Comparison of ENCODE assay signal across 12 mouse cellular contexts in genomic region chr5:112299399-112299798, GRCm38 (mm10). TPM values are rescaled to one million over a fixed set of nuclear protein-coding genes. Genes with fewer than 3 reads are reported as not detected.
A peak's percentile ranks its signal among the peaks of the same experiment; 100 is the strongest.
DNase-seq lines count a peak whose midpoint lies in the region; ATAC-seq and TF ChIP-seq lines count a peak whose summit lies in the region.
"Had no signal": no experiment of that assay in that cellular context is flagged by ENCODE, and none has a peak within 500 bp of the region (broad histone marks: within the 10 kb centered on the region; RNA-seq: fewer than 3 reads in every experiment).

No protein-coding gene starts in this region.

- WGBS in heart, embryonic 13.5 days, result 82% methylated on average over 4 of the region's 4 CpGs
- 74% methylated on average over 4 of the region's 4 CpGs for WGBS in lung, postnatal 0 days
- 69% methylated on average over 4 of the region's 4 CpGs for WGBS in liver, embryonic 15.5 days (ENCODE audit: insufficient replicate concordance)

- no peak overlapping the region for H3K4me2 ChIP-seq in heart, embryonic 13.5 days
- H3K4me2 ChIP-seq in lung, postnatal 0 days (replicated peaks; ENCODE audit: low read depth, low read length), result no peak overlapping the region
- no peak overlapping the region for H3K4me2 ChIP-seq in liver, embryonic 15.5 days
- H3K4me2 ChIP-seq: forebrain, embryonic 13.5 days had no signal

- no peak overlapping the region for H3K9ac ChIP-seq in heart, embryonic 13.5 days
- no peak overlapping the region for H3K9ac ChIP-seq in lung, postnatal 0 days (replicated peaks; ENCODE audit: low read depth)
- H3K9ac ChIP-seq in liver, embryonic 15.5 days, result no peak overlapping the region
- H3K9ac ChIP-seq: forebrain, embryonic 13.5 days had no signal

- no peaks in the 10 kb centered on the region for H3K27me3 ChIP-seq in heart, embryonic 13.5 days (replicated peaks)
- H3K27me3 ChIP-seq in lung, postnatal 0 days (replicated peaks; ENCODE audit: insufficient read depth, low read length), result no peaks in the 10 kb centered on the region
- H3K27me3 ChIP-seq in liver, embryonic 15.5 days, result no peaks in the 10 kb centered on the region
- H3K27me3 ChIP-seq: forebrain, embryonic 13.5 days had no signal

- peaks cover 62% of the 10 kb centered on the region for H3K4me1 ChIP-seq in heart, embryonic 13.5 days
- peaks cover 13% of the 10 kb centered on the region; the same call in 1 of the 2 replicates for H3K4me1 ChIP-seq in lung, postnatal 0 days (ENCODE audit: insufficient read depth, low read depth, low read length)
- H3K4me1 ChIP-seq in cortical plate, adult 2 months (ENCODE audit: control insufficient read depth, insufficient read depth, low read length), result peaks cover 12% of the 10 kb centered on the region
- peaks cover 87% of the 10 kb centered on the region for H3K4me1 ChIP-seq in liver, embryonic 15.5 days (replicated peaks)

- H3K9me3 ChIP-seq in heart, embryonic 13.5 days, result no peaks in the 10 kb centered on the region
- no peaks in the 10 kb centered on the region for H3K9me3 ChIP-seq in lung, postnatal 0 days (ENCODE audit: low read length)
- no peaks in the 10 kb centered on the region for H3K9me3 ChIP-seq in liver, embryonic 15.5 days (replicated peaks)
- H3K9me3 ChIP-seq: forebrain, embryonic 13.5 days had no signal

- peaks cover 10% of the 10 kb centered on the region; the same call in 1 of the 2 replicates for H3K36me3 ChIP-seq in heart, embryonic 13.5 days
- H3K36me3 ChIP-seq in lung, postnatal 0 days (ENCODE audit: insufficient read depth, low read length), result no peaks in the 10 kb centered on the region
- peaks cover 6% of the 10 kb centered on the region for H3K36me3 ChIP-seq in liver, embryonic 15.5 days (replicated peaks)

- H3K27ac ChIP-seq in heart, embryonic 13.5 days (replicated peaks), result peak overlapping the region; percentile 63
- H3K27ac ChIP-seq in lung, postnatal 0 days (ENCODE audit: low read length), result peak overlapping the region; percentile 62; the same call in 1 of the 2 replicates
- H3K27ac ChIP-seq in cortical plate, adult 2 months (ENCODE audit: insufficient read depth, low read length), result 0 out of 2 replicates have a peak overlapping the region, but pooled peaks have one; percentile 5
- H3K27ac ChIP-seq in liver, embryonic 15.5 days (replicated peaks), result peak overlapping the region; percentile 73; the same call in 1 of the 2 replicates
- H3K27ac ChIP-seq: forebrain, embryonic 13.5 days had no signal

- TF ChIP-seq POLR2A in cortical plate, adult 2 months (IDR thresholded peaks at IDR 0.05; ENCODE audit: extremely low read depth, insufficient read depth, low read length), result no peak

- no peak for ATAC-seq in heart, embryonic 13.5 days (ENCODE audit: extremely low read depth, insufficient number of reproducible peaks, low FRiP score, low TSS enrichment)
- ATAC-seq in lung, postnatal 0 days, result no peak
- no peak for ATAC-seq in liver, embryonic 15.5 days (ENCODE audit: insufficient read depth)
- ATAC-seq in erythroblast, adult 5-6 weeks (replicated peaks; ENCODE audit: low FRiP score, poor library complexity, severe bottlenecking), result no peak
- ATAC-seq: forebrain, embryonic 13.5 days had no signal

- no peak for TF ChIP-seq CTCF in lung, postnatal 0 days (IDR thresholded peaks at IDR 0.05)
- TF ChIP-seq CTCF in cortical plate, adult 2 months (IDR thresholded peaks at IDR 0.05; ENCODE audit: extremely low read depth, insufficient read depth, low read length), result no peak

- no peak overlapping the region for H3K4me3 ChIP-seq in heart, embryonic 13.5 days
- H3K4me3 ChIP-seq in lung, postnatal 0 days (ENCODE audit: low read depth, low read length), result no peak overlapping the region
- H3K4me3 ChIP-seq in cortical plate, adult 2 months (ENCODE audit: insufficient read depth, low read length), result no peak overlapping the region
- no peak overlapping the region for H3K4me3 ChIP-seq in liver, embryonic 15.5 days (replicated peaks)
- H3K4me3 ChIP-seq: forebrain, embryonic 13.5 days had no signal

- TF ChIP-seq EP300 in lung, postnatal 0 days (IDR thresholded peaks at IDR 0.05), result no peak

- no peak for DNase-seq in heart, postnatal 4 days
- DNase-seq in lung, postnatal 0 days (ENCODE audit: low spot score), result no peak
- no peak for DNase-seq in lung, postnatal 25 days (ENCODE audit: low spot score)
- DNase-seq in gastrocnemius, postnatal 10 days, result no peak
- DNase-seq: cerebellum, adult 18-20 months; gastrocnemius, postnatal 14 days had no signal

RNA-seq across cellular contexts. Expression of gene Tpst2, which starts 22.9 kb away (rescaled TPM):
- 36.8 and 37.5 TPM in 2 replicates for polyA plus RNA-seq in heart, embryonic 13.5 days (2015; fragmentation: Nextera tagmentation; extraction: Ambion mirVana)
- total RNA-seq in heart, postnatal 4 days (2021), result 10 to 100 TPM; 44.4 to 45.6 TPM
- 96.8 and 106 TPM in 2 replicates for polyA plus RNA-seq in lung, postnatal 0 days (2015; fragmentation: Nextera tagmentation; extraction: Ambion mirVana)
- 31.4 and 35.4 TPM in 2 replicates for polyA plus RNA-seq in cortical plate, adult 2 months (2012; rRNA removed)
- 34.5 and 43.8 TPM in 2 replicates for polyA plus RNA-seq in liver, embryonic 15.5 days (2015; fragmentation: Nextera tagmentation; extraction: Ambion mirVana)
- 10 to 100 TPM; 21.5 to 23.6 TPM for total RNA-seq in gastrocnemius, postnatal 10 days (2021)
- total RNA-seq in erythroblast, adult 5-6 weeks (2015; ENCODE audit: low replicate concordance), result 11.7 and 14.0 TPM in 2 replicates
- 5.0 and 6.4 TPM in 2 replicates for total RNA-seq in erythroblast, adult 5-6 weeks (2017; ENCODE audit: low replicate concordance)

RNA-seq across cellular contexts. Expression of gene Tfip11, which starts 26.8 kb away (rescaled TPM):
- 17.8 and 19.4 TPM in 2 replicates for polyA plus RNA-seq in heart, embryonic 13.5 days (2015; fragmentation: Nextera tagmentation; extraction: Ambion mirVana)
- total RNA-seq in heart, postnatal 4 days (2021), result 10 to 100 TPM; 20.3 to 20.5 TPM
- polyA plus RNA-seq in lung, postnatal 0 days (2015; fragmentation: Nextera tagmentation; extraction: Ambion mirVana), result 16.0 and 16.7 TPM in 2 replicates
- 39.4 and 42.3 TPM in 2 replicates for polyA plus RNA-seq in cortical plate, adult 2 months (2012; rRNA removed)
- polyA plus RNA-seq in liver, embryonic 15.5 days (2015; fragmentation: Nextera tagmentation; extraction: Ambion mirVana), result 12.0 and 13.1 TPM in 2 replicates
- 10 to 100 TPM; 14.8 to 15.9 TPM for total RNA-seq in gastrocnemius, postnatal 10 days (2021)
- total RNA-seq in erythroblast, adult 5-6 weeks (2015; ENCODE audit: low replicate concordance), result 3.5 and 4.6 TPM in 2 replicates
- 3.9 and 11.2 TPM in 2 replicates for total RNA-seq in erythroblast, adult 5-6 weeks (2017; ENCODE audit: low replicate concordance)

RNA-seq across cellular contexts. Expression of gene Srrd, which starts 43.4 kb away (rescaled TPM):
- polyA plus RNA-seq in heart, embryonic 13.5 days (2015; fragmentation: Nextera tagmentation; extraction: Ambion mirVana), result 24.0 and 25.8 TPM in 2 replicates
- total RNA-seq in heart, postnatal 4 days (2021), result 10 to 100 TPM; 11.5 to 14.6 TPM
- 21.3 and 21.9 TPM in 2 replicates for polyA plus RNA-seq in lung, postnatal 0 days (2015; fragmentation: Nextera tagmentation; extraction: Ambion mirVana)
- polyA plus RNA-seq in cortical plate, adult 2 months (2012; rRNA removed), result 61.9 and 64.7 TPM in 2 replicates
- 13.8 and 16.4 TPM in 2 replicates for polyA plus RNA-seq in liver, embryonic 15.5 days (2015; fragmentation: Nextera tagmentation; extraction: Ambion mirVana)
- total RNA-seq in gastrocnemius, postnatal 10 days (2021), result 1 to 10 TPM; 4.7 to 5.0 TPM
- 7.5 and 8.2 TPM in 2 replicates for total RNA-seq in erythroblast, adult 5-6 weeks (2015; ENCODE audit: low replicate concordance)
- 0.17 and 3.3 TPM in 2 replicates for total RNA-seq in erythroblast, adult 5-6 weeks (2017; ENCODE audit: low replicate concordance)

RNA-seq across cellular contexts. Expression of gene Hps4, which starts 43.5 kb away (rescaled TPM):
- 18.5 and 19.2 TPM in 2 replicates for polyA plus RNA-seq in heart, embryonic 13.5 days (2015; fragmentation: Nextera tagmentation; extraction: Ambion mirVana)
- total RNA-seq in heart, postnatal 4 days (2021), result 10 to 100 TPM; 14.4 to 15.5 TPM
- 19.7 and 22.1 TPM in 2 replicates for polyA plus RNA-seq in lung, postnatal 0 days (2015; fragmentation: Nextera tagmentation; extraction: Ambion mirVana)
- polyA plus RNA-seq in cortical plate, adult 2 months (2012; rRNA removed), result 47.2 and 53.5 TPM in 2 replicates
- polyA plus RNA-seq in liver, embryonic 15.5 days (2015; fragmentation: Nextera tagmentation; extraction: Ambion mirVana), result 10.9 and 13.7 TPM in 2 replicates
- 1 to 10 TPM; 6.5 to 6.8 TPM for total RNA-seq in gastrocnemius, postnatal 10 days (2021)
- total RNA-seq in erythroblast, adult 5-6 weeks (2015; ENCODE audit: low replicate concordance), result 3.5 TPM in 1 of 2 replicates, not detected in the other
- 1.5 and 5.0 TPM in 2 replicates for total RNA-seq in erythroblast, adult 5-6 weeks (2017; ENCODE audit: low replicate concordance)

RNA-seq across cellular contexts. Expression of gene Crybb1, which starts 43.8 kb away (rescaled TPM):
- 1.2 and 2.2 TPM in 2 replicates for polyA plus RNA-seq in heart, embryonic 13.5 days (2015; fragmentation: Nextera tagmentation; extraction: Ambion mirVana)
- total RNA-seq in heart, postnatal 4 days (2021), result not detected
- polyA plus RNA-seq in lung, postnatal 0 days (2015; fragmentation: Nextera tagmentation; extraction: Ambion mirVana), result 1.4 and 1.7 TPM in 2 replicates
- polyA plus RNA-seq in cortical plate, adult 2 months (2012; rRNA removed), result 7.5 and 8.2 TPM in 2 replicates
- 0.25 and 0.40 TPM in 2 replicates for polyA plus RNA-seq in liver, embryonic 15.5 days (2015; fragmentation: Nextera tagmentation; extraction: Ambion mirVana)
- 1 to 10 TPM; 1.4 to 1.7 TPM for total RNA-seq in gastrocnemius, postnatal 10 days (2021)
- total RNA-seq in erythroblast, adult 5-6 weeks (2015; ENCODE audit: low replicate concordance), result not detected in 2 replicates
- not detected in 2 replicates for total RNA-seq in erythroblast, adult 5-6 weeks (2017; ENCODE audit: low replicate concordance)
- total RNA-seq: megakaryocyte progenitor cell, adult 5-6 weeks had no signal

Comparison
In these comparisons a context has a peak if more than half of its experiments do, and no peak if none do; other contexts are left out.
1. H3K27ac ChIP-seq: peak in every context shown above with its lines; median percentile 73 in liver, embryonic 15.5 days; 63 in heart, embryonic 13.5 days; 62 in lung, postnatal 0 days; 5 in cortical plate, adult 2 months.